Mouse (Mus musculus) myocyte (in vitro differentiated cells): ENCODE data around the gene Nol4l.

ENCODE experiments used
- MAX ChIP-seq: IDR thresholded peaks from one replicate; pipeline ENCODE4 v1.6.1; 2011; ENCODE audit warnings: low read depth, mild to moderate bottlenecking, control low read depth
- MYOD1 ChIP-seq, 3 experiments: IDR thresholded peaks; one replicate each; pipeline ENCODE4 v1.6.1; 2011; ENCODE audit warnings: control low read depth in 2 of 3, low read depth in 2 of 3, mild to moderate bottlenecking in 2 of 3, moderate library complexity in 1 of 3; ENCODE audit not compliant: insufficient read length in 2 of 3, control insufficient read depth in 1 of 3
- POLR2A ChIP-seq: IDR thresholded peaks from one replicate; pipeline ENCODE4 v1.6.1; 2011; ENCODE audit warnings: low read depth, mild to moderate bottlenecking, control low read depth, moderate library complexity; ENCODE audit not compliant: insufficient read length
- POLR2AphosphoS2 ChIP-seq: IDR thresholded peaks from one replicate; pipeline ENCODE4 v1.6.1; 2011; ENCODE audit warnings: low read depth, control low read depth; ENCODE audit not compliant: insufficient read length
- TCF12 ChIP-seq: IDR thresholded peaks from one replicate; pipeline ENCODE4 v1.6.1; 2011; ENCODE audit warnings: mild to moderate bottlenecking, control low read depth; ENCODE audit not compliant: poor library complexity, insufficient read depth, severe bottlenecking
- USF1 ChIP-seq: IDR thresholded peaks from one replicate; pipeline ENCODE4 v1.6.1; 2011; ENCODE audit warnings: low read depth, mild to moderate bottlenecking, control low read depth, moderate library complexity

DNA sequence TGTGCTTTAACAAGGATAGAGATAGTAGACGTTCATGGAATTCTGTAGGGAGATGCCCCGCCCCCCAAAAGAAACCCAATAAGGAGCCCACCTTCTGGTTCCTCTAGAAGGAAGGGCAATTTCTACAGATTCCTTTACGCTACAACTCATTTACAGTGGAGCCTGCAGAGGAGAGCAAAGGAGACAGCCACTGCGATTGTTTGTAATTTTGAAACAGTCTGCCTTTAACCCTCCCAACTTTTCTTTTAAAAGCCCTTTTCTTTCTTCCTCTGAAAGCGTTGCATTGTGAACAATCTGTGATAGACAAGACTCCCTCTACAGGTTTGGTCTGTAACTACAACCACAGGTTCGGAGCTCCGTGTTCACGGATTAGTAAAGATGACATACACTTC, 83.8 kb downstream of the Nol4l start:
- no peak for TF ChIP-seq USF1
- no peak for TF ChIP-seq POLR2A
- no peak for TF ChIP-seq MYOD1 (IDR thresholded peaks at IDR 0.05; ENCODE audit: control insufficient read depth in 1 of 3, insufficient read length in 2 of 3, low read depth in 2 of 3)
- no peak for TF ChIP-seq MAX
- no peak for TF ChIP-seq TCF12
- TF ChIP-seq POLR2AphosphoS2, result no peak
